Mouse (Mus musculus) megakaryocyte, adult 5-6 weeks (primary cell): ENCODE measurements around the gene Rai1. TPM values are rescaled to one million over a fixed set of nuclear protein-coding genes. Genes with fewer than 3 reads are reported as not detected.
A peak's percentile ranks its signal among the peaks of the same experiment; 100 is the strongest.

Experiments used
- ATAC-seq: 2 replicates; pipeline ENCODE4 v1.8.0; 2016; ENCODE audit warnings: mild to moderate bottlenecking, inconsistent platforms; ENCODE audit not compliant: poor library complexity, severe bottlenecking
- total RNA-seq, 2 experiments: library from RNA; stranded (forward) in 1 of 2; stranded (reverse) in 1 of 2; fragments of 153-499, 151-499 nt in 1 of 2; fragments of 221-1000, 200-1000 nt in 1 of 2; gene quantifications; 2 replicates each; pipeline versions ENCODE4 v1.2.3 to v1.2.4; 2015 to 2017

Gene Rai1
- 13.9 and 14.2 TPM in 2 replicates for total RNA-seq (2015)
- 7.8 TPM in 2 replicates for total RNA-seq (2017)

DNA sequence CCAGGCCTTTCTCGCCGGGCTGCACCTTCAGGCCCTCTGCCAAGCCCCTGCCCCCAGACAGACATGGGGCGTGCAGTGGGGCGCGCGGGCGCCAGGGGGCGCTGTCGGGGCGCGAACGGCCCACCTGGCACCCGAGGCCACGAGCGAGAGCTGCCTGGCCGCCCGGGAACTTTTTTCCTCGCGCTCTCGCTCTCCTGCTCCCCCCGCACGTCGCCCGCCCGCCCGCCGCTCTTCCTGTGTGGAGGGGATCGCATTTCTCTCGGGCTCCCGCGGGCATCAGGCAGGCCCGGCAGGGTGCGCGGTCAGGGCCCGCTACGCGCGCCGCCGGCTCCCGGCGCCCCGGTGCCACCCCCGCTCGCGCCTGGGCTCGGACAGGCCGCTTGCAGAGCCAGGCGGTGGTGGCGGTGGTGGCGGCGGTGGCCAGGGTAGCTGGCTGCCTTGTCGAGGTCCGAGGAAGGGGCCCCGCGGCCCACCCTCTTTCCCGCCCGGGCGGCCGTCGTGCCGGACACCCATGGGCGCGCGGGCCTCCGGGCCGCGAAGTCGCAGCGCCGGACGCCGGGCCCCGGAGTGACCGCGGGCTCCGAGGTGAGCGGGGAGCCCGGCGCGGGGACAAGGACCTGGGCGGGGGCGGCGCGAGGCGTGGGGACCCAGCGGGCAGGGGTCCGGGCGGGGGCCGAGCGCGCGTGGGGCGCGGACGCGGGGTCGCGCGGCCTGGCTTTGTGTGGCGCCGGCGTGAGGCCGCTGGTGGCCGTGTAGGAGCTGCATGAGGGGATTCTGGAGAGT is at the start of gene Rai1:
TSS of gene Rai1 (plus strand) at position 204 of the 783 bp plus-strand sequence.
- peak; percentile 73 for ATAC-seq

DNA sequence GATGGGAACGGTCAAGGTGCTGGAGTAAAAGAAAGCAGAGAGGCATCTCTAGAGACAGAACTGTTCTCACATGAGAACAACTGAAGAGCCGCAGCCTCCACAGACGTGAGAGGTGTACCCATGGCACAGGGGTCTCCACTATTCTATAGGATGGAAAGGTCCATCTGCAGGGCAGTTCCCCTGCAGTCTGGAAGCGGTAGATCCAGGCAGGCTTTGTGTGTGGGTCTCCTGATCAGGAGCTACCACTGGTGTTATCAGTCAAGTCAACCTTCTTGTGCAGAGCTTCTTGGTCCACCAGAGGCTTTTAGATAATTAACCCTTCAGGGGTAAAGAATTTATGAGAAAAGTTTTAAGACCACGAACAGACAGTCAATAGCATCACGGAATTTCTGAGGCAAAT is 48.3 kb upstream of the Rai1 start:
- ATAC-seq = no peak

DNA sequence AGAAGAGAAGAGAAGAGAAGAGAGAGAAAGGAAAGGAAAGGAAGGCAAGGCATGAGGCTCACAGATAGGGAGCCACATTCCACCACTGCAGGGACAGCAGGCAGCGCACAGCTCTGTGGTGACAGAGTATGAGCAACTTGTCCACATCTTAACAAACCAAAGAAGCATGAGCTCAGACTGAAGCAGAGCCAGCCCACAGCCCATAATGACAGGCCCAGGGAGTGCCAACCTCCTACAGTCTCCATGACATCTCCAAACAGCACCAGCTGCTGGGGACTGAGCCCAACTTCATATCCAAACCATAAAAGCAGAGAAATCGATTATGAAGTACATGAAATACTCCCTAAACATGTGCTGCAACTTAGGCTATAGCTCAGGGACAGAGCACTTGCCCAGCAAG is 46.8 kb upstream of the Rai1 start:
- ATAC-seq = no peak

DNA sequence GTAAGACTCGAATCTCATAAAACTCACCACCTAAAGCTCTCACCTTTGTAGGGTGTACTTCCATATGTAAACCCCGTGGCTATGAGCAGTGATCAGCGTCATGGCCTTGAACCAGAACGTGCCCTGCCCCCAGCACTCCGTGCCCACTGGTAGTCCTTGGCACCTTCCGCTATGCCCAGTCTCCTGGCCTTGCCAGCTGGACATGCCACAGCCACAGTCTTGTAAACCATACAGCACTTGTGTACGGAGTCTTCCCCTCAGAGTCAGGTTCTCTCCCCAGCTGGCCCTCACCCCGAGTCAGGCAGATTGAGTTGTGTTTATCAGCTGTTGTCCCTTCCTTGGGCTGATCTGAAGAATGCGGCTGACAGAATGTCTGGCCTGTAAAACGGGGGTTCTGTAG is 46.4 kb upstream of the Rai1 start:
- no peak for ATAC-seq

DNA sequence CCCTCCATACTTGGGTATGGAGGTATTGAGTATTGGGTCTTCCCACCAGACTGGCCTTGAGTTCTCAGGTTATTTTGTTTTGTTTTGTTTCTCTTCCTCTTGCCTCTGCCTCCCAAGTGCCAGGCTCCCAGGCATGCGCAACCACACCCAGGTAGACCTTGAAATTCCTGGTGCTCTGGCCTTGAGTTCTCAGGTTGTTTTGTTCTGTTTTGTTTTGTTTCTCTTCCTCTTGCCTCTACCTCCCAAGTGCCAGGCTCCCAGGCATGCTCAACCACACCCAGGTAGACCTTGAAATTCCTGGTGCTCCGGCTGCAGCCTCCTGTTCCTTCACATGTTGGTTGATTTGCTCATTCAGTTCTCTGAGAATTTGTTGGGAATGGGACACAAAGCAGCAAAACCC is 44.8 kb upstream of the Rai1 start:
- ATAC-seq = no peak

DNA sequence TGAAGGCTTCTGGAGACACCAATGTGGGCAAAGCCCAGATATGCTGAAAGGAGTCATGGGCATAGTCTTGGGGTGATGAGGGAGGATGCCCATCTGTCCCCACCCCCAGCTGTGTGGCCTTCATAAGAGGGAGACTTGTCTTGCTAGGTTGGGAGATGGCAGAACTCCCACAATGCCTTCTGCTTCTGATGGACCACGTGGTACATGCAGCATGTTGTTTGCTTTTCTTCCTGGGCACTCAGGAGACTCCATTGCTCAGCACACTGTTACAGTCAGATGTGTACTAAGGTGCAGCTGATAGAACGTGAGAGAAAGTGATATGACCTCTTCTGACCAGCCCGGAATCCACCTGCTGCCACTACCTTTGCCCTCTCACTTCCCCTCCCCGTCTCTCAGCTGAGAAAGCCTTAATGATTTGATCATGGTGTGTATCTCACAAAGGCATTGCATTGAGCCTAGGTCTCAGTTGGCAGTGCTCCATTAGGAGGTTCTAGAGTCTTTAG is 43.3 kb upstream of the Rai1 start:
- ATAC-seq = no peak

DNA sequence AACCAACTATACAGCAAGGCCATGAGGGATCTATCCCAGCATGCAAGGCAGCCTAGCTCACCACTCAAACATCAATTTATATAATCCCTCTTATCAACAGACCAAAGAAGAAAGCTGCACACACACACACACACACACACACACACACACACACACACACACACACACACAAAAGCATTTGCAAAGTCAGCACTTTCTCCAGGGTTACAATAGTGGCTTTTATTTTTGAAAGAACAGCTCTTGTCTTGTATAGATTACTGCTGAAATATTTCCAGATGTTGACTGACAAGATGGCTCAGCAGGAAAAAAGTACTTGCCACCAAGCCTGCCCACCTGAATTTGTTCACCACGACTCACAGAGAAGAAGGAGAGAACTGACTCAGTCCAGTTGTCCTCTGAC is 39.5 kb upstream of the Rai1 start:
- ATAC-seq = no peak

DNA sequence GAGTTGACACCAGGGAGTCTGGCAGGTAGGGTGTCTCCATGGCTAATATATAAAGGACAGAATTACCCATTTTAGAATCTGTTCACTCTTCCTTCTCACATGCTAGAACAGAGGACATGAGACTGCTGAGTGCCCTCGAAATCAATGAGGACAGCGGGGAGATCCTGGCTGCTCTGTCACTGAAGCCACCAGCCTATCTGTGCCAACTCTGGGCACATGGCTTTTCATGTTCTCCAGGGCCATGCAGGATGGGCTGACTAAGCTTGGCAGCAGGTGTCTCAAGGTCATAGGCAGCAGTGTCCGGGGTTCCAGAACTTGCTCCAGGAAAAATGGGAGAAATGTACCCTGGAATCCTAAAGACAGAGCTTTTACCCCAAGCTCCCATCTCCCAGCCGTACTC is 37.2 kb upstream of the Rai1 start:
- ATAC-seq = no peak

DNA sequence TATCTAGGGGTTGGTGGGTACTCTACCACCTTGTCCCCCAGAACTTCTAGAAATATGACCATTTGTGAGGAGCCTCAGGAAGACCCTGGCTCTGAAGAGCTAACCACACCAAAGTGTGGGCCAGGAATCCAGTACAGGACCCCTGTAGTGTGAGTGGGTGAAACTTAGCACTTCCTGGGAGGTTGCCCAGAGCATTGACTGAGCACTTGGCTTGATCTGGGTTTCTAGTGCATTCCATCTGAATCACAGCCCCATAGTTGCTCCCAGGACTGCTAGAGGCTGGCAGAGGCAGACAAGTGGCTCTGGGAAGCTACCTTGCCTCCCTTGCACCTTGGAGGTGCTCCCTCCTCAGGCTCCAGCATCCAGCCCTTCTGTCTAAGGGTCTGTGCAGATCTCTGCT is 36.2 kb upstream of the Rai1 start:
- ATAC-seq = no peak

DNA sequence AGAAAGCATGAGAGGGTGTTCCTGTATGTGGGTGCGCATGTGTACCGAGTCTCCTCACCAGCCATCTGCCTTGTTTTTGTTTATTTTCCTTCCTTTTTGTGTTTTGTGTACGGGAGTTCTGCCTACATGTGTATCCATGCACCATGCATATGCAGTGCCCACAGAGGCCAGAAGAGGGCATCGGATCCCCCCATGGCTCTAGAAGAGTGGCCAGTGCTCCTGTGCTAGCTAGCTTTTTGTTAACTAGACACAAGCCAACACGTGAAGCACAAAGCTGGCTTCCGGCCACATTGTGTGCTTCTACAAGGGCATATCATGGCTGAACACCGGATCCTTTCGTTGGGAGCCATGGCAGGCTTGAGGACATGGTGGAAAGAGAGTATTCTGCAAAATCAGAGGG is 34.2 kb upstream of the Rai1 start:
- ATAC-seq = peak; percentile 67; the same call in 1 of the 2 replicates

DNA sequence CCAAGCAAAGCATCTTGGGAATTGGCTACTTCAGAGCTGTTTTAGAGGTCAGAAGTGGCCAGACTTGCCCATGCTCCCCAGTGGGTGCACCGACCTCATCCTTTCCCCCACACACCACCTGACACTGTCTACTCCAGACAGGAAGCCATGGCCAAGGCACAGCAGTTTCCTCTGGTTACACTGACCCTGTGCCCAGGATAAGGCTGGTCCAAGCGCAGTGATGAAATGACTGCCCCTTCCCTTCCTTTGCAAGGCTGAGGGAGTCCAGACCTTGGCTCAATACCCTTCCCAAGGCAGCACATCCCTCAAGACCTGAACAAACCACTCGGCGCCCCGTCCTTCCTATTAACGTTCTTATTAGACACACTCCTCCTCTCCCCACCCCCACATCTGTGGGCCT is 33.6 kb upstream of the Rai1 start:
- no peak for ATAC-seq

DNA sequence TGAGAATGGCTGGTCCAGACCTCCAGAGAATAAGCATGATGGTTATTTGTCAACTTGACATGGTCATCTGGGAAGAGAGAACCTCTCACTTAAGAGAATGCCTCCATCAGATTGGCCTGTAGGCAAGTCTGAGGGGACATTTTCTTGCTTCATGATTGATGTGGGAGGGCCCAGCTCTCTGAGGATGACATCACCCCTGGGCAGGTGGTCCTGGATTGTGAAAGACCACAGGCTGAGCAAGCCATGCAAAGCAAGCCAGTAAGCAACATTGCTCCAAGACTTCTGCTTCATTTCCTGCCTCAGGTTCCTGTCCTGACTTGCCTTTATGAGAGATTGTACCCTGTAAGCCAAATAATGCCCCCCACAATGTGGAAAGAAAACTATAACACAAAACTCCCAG is 31.7 kb upstream of the Rai1 start:
- ATAC-seq = no peak

DNA sequence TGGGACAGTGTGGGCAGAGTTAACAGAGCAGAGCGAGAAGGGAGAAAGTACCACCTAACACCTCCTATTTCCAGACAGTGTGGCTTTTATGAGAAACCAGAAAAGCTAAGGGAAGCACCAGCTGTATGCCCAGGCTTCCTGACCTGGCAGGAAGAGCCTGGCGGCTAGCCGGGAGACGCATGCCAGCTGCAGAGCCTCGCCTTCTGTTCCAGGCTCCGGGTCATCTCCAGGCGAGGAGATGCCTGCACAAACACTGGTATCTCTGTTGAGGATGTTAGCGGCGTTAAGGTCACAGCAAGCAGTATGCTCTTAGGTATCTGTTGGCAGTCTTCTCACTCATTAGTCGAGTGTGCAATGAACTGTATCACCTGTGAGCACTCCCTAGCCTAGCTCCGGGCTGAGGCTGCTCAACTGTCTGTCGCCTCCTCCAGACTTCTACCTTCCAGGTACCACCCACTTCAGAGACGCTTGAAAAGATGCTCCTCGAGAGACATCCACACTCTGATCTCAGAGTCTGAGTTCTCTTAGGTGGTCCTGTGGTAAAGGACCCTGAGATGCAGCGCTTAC is 30.8 kb upstream of the Rai1 start:
- no peak for ATAC-seq

DNA sequence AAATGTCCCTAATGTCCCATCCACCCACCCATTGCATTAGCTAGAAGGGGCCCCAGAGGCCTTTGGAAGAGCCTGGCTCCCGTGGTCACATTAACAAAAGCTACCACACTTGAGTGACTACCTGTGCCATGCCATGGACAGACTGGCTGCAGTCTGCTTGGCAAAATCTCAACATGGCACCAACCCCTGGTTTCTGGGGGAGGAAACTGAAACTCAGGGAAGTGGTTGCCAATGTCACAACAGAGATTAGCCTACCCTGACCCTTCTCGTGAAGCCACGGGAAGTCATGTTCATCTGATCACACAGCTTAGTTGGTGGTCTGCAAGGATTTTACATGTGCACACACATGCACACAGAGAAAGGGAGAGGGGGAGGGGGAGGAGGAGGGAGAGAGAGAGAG is 28.6 kb upstream of the Rai1 start:
- ATAC-seq = no peak

DNA sequence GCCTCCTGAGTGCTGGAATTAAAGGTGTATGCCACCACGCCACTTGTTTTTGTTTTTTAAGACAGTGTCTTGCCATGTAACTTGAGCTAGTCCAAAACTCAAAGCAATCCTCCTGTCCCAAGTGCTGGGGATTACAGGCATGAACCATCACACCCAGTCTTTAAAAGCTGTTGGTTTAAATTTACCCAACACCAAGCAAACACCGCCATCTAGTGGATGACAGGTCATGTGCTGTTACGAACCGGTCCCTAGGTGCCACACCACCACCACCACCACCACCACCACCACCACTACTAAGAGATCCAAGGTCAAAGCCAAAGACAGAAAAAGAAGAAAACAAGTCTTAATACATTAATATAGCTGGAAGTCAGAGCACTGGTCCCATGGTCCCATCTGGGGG is 28.0 kb upstream of the Rai1 start:
- ATAC-seq = peak; percentile 78

DNA sequence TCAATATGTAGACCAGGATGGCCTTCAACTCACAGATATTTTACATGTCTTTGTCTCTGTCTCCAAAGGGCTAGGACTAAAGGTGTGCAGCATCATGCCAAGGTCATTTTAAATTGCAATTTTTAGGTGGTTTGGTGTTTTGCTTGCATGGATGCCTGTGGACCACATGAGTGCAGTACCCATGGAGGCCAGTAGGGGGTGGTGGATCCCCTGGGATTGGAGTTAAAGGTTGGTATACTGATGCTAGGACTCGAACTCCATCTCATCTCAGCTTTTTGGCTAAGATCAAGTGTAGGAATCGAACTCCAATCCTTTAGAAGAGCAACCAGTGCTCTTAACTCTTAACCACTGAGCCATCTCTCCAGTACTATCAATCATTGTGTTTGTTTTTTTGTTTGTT is 20.2 kb upstream of the Rai1 start:
- ATAC-seq = peak; percentile 77

DNA sequence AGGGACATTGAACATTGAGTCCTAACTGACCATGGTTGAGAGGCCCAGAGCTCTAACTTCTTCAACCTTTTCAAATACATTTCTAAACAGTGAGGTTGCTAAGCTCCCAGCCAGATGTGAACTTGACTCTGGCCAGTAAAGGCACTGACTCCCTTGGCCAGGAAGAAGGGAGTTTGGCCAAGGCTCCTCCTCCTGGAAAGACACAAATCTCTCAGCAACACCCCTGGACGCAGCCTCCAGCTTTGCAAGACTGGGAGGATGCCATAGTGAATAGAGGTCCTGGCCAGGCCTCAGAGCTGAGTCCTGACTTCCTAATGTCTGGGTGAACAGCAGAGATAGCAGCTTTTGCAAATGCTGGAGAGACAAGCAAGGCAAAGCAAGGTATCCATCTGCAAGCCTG is 18.1 kb upstream of the Rai1 start:
- no peak for ATAC-seq

DNA sequence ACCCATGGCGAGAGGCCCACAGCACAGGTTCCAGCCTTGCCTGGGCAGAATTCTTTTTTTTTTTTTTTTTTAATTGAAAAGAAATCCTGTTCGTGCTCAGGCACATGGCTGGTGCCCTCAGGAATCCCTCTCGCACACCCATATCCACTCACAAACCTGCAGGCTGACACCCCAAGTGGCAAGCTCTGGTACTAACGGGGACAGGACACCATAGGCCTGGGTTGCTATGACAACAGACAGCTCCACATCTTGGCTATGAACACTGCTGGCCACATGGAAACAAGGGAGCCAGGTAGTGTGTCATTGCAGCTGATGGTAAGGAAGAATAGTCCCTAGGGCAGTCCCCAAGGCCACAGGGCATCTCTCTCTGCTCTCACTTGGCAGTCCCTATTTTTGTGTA is 15.9 kb upstream of the Rai1 start:
- ATAC-seq = no peak

DNA sequence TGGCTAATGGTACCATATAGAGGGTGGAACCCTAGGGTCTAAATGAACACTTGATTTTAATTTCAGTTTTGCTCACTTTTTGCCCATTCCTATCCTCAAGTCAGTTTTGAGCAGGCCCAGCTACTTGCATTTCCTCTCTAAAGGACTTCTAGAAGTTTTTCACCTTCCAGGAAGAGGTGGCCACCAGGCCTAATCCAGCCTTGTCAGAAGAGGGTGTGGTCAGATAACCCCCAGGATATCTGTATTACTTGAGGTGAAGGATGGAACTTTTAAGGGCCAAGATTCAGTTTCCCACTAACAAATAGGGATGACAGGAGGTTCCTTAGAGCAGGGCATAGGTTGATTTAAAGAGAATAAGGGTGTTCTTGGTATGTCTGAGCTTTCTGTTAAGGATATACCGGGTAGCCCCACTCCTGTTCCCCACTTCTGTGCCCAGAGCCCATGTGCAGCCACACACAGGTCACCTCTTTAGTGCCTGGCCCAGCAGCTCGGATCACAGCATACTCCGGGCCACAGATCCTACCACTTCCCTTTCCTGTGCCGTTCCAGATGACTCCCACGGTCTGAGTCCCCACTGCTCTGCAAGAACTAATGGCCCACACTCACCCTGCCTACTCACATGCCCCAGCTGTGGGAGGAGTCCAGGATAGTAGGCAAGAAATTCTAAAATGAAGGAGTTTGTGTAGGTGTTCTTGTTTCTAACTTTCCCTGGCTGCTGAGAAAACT is 14.0 kb upstream of the Rai1 start:
- peak; percentile 57 for ATAC-seq

DNA sequence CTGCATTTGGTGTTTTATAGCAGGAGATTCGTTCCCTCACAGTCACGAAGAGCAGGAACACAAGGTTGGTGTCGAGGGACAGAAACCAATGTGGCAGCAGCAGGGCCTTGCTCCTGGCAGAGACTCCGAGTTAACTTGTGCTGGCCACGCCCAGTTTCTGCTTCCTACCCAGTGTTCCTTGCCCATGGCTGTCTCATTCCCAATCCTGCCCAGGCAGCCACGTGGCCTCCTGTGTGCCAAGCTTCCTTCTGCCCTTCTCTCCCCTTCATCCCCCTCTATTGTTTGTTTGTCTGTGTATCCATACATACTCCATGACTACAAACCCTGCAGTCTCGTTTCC is 13.4 kb upstream of the Rai1 start:
- ATAC-seq = no peak

DNA sequence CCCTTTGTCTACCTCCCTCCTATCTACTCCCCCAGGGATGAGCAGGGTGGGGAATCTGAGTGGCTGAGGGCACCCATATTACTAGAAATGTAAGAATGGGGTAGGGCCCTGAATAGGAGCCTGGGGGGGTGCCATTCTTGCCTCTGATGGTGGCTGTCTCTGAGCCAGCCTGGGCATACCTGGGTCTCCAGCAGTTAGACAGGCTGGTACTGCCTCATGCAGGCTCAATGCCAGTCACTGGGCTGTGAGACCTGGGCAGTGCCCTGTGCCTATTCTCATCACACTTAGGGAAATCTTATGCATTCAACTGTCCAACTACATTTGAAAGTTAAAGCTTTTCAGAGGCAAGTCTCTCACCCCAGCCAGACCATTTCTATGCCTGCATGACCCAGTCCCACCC is 11.6 kb upstream of the Rai1 start:
- ATAC-seq = no peak

DNA sequence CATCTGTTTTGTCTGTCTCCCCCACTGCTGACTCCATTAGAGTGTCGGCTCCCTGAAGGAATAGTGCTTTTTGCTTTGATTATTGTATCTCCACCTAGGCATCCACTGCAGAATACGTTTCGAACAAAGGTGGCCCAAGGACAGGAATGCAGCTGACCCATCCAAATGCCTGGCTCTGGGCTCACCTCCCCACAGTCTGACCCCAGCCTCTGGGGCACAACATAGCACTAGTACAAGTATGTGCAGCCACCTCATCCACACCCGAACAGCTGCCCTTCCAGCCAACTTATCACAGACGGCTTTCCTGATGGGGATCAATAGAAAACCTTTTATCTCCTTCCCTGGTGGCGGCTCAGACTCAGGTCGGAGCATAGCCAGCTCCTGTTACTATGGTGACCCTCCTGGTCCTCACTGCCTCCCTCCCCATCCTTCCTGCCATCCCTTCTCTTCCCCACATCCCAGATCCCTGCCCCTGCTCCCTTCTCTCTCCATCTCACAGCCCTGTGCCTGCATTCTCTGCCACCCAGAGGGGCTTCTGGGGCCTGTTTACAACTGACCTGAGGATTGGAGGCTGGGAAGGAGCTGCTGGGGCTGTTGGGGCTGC is 10.7 kb upstream of the Rai1 start:
- no peak for ATAC-seq
